Mouse (Mus musculus) frontal cortex, adult 2 months (tissue): Measurements from ENCODE around the gene Hadhb. TPM values are rescaled to one million over a fixed set of nuclear protein-coding genes. Genes with fewer than 3 reads are reported as not detected.
A peak's percentile ranks its signal among the peaks of the same experiment; 100 is the strongest.
"Not testable (repeated sequence)": the region's sequence is repeated elsewhere in the genome, so short reads cannot be mapped to it uniquely, and the experiment has no call there.

ENCODE experiments used
- DNase-seq, 2 experiments: peaks; one replicate each; pipeline ENCODE4 v3.0.0; 2022; ENCODE audit warnings: low spot score in 1 of 2; ENCODE audit errors: extremely low spot score in 1 of 2
- polyA plus RNA-seq: library from polyadenylated mRNA; depleted of rRNA; stranded (reverse); fragments of >200 nt; gene quantifications from 2 replicates; pipeline ENCODE4 v1.2.3, GENCODE M21; 2012

Hadhb gene
- polyA plus RNA-seq, 1 experiment, result 103 TPM

DNA sequence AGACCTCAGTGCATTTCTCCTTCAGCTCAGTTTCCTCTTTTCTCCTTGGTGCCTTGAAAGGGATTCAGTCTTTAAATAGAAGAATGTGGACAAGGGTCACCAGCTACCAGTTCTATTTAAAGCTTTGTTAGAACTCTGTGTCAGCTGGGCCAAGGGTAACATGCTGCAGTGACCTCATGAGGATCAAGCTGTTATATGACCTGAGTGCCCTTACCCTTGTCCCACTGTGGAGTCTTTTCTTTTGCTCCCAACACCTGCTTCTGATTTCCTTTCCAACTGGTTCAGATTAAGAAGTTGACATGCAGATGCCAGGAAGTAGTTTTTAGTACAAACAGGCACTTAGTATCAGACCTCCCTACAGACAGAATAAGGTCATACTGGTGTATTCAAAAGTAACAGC lies 17.1 kb downstream of the Hadhb start:
- no peak for DNase-seq

- no peak for DNase-seq
Measured at GRCm38 (mm10) chr5:30172931-30173692, 18.1 kb downstream of the Hadhb start.

- no peak for DNase-seq
Measured at GRCm38 (mm10) chr5:30175811-30176210, 20.8 kb downstream of the Hadhb start.

DNA sequence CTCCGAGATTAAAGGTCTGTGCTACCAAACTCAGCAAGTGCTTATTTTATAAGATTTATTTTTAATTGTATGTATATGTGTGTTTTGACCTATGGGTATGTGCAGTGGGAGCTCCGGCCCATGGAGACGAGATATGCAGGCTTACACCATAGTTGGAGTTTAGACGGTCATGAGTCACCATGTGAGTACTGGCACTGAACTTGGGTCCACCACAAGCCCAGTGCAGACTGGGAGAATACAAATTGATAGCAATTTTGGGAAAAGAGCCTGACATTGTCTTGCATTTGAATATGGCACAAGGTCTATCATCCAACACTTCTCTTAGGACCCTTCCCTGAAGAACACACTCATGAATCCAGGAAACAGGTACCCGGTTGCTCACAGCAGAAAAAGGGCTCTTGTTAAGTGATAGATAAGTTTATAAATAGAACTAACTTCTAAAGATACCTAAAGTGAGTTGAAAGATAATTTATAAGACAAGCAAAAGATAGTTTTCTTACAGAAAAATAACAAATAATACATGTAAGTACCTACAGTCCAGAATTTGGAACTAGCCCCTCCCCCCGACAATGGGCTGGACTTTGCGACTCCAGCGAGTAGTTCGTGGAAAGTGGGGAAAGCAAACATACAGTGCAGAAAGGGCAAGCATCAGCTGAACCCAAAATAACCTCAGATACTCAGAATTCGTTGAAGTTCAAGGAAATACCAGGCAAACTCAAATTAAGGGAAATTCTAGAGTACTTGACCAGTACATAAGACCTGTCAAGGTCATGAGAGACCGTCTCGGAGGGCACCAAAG lies 32.8 kb downstream of the Hadhb start:
- no peak for DNase-seq

GRCm38 (mm10) chr5:30192452-30192851 lies 37.4 kb downstream of the Hadhb start:
- no peak for DNase-seq

DNA sequence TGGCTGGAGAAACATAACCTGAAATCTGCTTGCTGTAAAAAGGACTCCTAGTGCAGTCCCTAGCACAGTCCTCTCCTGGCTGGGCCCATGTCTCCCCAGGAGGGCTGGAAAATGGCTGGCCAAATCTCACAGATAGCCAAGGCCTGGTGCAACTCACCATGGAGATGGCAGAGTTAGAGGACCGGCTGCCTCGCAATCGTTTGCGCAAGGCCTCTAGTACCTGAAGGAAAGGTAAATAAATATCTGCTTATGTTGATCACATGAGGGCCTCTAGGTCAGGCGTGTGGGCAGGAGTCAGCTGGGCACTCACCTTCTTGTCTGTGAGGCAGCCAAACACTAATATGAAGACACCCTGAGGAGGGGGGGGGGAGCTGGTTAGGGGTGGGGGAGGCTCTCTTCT lies 40.3 kb downstream of the Hadhb start:
- DNase-seq, result no peak

- no peak for DNase-seq
Measured at GRCm38 (mm10) chr5:30198257-30198656, 43.2 kb downstream of the Hadhb start.

DNA sequence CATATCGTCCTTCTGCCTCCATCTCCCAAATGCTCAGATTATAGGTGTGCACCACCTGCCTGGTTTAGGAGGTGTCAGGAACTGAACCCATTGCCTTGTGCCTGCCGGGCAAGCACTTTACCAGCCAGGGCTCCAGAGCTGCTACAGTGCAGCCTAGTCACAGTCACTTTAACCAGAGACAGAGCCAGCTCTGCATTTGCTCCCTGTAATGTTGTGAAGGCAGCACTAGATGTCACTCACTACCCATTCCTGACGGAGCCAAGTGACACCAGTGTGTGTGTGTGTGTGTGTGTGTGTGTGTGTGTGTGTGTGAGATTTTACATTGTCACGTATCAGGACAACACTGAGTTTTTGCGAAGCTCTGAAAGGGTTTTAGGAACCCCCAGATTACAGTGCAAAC lies 46.5 kb downstream of the Hadhb start:
- DNase-seq, result peak in 1 of 2 experiments; percentile 64

DNA sequence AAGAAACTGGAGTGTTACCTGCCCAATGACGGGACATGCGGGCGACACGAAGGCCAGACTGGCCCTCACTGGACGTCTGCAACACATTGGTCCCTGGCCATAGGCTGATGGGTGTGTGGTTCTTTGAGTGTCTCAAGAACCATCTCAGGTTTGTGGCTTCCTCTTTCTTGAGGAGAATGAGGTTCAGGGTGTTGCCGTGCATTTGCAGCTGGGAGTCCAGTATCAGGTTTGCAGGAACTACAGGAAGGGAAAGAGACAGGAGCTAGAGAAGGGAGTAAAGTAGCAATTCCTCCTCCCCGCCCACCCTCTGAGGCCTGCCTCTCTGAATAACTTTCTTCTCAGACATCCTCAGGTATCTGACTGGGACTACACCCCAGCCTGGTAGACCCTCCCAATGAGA lies 47.2 kb downstream of the Hadhb start:
- no peak for DNase-seq

DNA sequence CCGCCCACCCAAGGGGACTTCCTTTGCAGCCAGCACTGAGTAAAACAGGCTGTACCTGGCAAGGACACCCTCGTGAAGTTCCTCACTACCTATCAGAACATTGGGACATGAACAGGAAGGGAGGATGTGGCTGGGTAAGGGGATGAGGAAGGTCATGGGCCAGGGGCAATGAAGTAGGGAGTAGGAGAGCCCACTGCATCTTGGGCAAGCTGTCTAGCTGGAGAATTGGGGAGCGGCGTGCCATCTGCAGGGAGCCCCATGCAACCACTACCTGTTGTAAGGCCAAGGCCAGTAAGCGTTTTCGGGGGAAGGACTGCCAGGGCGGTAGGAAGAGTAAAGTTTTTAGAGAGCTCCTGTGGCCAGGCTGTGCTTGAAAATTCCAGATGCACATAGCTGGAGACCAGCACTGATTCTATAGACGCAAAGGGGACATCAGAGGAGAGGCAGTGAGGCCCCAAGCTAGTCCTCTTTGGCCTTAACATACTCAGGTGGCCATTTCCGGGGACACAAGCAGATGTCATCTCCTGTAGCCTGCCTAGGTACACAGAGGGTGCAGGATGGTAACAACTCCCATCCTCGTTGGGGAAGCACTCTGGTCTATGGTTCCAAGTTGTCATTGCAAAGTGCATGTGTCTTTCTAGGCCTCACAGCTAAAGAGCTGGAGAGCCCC lies 48.3 kb downstream of the Hadhb start:
- DNase-seq, result no peak

DNA sequence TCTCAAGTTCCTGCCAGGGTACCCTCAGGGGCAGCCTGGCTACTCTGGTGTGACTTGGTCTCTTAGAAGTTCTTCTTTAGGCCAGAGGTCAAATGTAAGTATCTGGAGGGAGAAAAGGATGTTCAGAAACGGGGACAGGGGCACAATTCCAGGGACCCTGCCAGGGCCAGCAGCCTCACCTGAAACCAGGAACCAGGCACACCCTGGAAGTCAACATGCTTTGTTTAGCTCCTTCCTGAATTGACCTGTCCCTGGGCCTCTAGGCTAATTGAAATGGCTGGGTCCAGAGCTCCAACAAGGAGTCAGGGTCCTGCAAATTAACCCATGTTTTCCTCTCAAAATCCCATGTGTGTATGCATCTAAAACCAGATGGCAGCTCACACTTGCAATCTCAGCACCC lies 49.4 kb downstream of the Hadhb start:
- DNase-seq, result no peak

GRCm38 (mm10) chr5:30205034-30205433 lies 50.0 kb downstream of the Hadhb start:
- DNase-seq, result no peak

DNA sequence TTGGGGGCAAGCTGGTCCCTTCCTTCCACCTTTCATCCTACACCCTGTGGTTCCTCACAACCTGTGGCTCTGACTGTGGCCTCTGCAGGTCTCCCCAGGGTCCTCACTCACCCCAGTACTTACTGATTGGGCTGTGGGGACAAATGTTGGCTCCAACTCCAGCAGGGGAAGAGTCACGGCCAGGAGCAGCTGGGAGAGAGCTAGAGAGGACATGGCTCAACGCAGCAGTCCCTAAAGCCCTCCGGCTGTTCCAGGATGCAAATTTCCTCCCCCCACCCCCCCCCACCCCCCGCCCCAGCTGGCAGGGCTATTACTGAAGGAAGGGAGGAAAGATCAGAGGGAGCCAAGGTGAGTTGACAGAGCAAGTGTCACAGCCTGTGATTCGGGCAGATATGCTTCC lies 50.4 kb downstream of the Hadhb start, which contains the start of gene Adgrf3:
Adgrf3 (minus strand) TSS at position 230 of the 400 bp plus-strand sequence.
- no peak for DNase-seq

DNA sequence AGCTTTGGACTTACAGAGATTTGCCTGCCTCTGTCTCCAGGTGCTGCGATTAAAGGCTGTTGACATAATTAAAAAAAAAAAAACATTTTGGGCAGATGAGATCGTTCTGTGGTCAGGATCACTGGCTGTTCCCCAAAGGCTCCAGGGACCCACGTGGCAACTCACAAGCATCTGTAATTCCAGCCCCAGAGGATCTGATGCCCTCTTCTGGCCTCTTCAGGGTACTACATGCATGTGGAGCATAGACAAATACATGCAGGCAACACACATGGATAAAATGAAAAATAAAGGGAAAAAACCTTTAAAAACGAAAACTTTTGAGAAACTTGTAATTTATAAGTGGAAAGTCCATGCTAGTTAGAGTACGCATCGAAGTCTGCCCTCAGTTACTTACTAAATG lies 52.2 kb downstream of the Hadhb start:
- DNase-seq, result no peak

- DNase-seq, result not testable (repeated sequence)
Measured at GRCm38 (mm10) chr5:30210758-30211157, 55.7 kb downstream of the Hadhb start.

DNA sequence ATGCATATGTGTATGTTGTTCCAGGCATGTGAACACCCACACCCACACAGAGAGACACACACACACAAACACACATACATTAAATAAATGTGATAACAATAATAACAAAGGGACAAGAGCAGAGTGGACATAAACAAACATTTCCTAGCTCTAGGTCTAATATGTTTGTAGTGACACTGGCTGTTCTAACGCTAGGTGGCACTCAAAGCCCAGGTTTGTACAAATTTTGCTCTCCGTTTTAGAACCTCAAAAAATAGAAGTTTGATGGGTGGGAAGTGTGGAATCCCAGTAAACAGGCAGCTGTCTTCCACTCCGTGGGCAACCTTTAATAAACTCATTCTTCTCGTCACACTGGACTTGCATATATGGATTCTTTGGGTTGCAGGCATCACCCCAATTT lies 59.8 kb downstream of the Hadhb start:
- DNase-seq, result peak in 1 of 2 experiments; percentile 86

- DNase-seq, result no peak
Measured at GRCm38 (mm10) chr5:30215970-30216369, 60.9 kb downstream of the Hadhb start.

DNA sequence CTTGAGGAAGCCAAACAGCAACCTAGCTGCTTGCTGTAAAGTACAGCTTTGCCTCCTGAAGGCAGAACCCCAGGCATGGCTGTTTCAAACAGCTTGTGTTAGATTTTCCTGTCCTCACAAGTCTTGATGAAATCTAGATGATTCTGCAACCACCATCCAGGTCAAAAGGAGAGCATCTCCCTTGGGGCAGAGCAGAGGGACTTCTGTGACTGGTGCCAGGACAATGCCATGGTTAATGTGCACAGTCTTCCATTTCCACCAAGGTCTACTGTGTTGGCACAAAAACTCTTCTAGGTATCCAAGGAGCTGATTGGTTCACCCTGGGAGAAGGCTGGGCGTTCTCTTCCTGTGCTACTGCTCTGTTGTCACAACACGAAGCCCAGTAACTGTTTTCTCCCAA lies 64.7 kb downstream of the Hadhb start:
- DNase-seq, result no peak

- DNase-seq, result no peak
Measured at GRCm38 (mm10) chr5:30220666-30221065, 65.6 kb downstream of the Hadhb start.

DNA sequence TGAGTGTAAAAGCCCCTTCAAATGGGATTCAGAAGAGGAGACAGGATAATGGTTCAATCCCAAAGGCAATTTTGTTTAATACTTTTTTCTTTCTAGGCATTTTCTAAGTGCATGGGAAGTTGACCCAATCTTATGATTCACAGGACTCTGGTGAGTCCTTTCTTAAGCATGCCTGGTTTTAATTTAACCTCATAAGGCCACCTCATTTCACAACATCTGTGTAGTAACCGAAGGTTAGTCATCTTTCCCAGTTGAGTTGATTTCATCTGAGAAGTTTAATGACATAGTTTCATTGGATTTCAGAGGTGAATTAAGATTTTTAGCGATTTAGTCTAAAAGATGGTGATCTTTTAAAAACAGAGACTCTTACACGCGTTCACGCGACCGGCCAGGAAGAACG lies 67.6 kb downstream of the Hadhb start:
- DNase-seq, result no peak

DNA sequence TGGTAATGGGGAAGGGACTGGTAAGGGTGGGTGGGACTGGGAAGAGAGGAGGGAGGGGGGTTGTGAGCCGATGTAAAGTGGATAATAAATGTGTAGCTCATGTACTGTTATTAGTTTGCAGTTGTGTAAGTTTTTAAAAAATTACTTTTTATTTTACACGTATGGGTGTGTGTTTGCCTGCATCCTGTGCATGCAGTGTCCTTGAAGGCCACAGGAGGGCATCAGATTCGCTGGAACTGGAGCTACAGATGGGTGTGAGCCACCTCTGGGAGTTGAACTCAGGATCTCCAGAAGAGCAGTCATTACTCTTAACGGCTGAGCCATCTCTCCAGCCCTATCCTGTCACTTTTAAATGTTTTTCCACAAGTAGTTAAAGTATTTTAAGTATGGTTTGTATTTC lies 75.9 kb downstream of the Hadhb start:
- DNase-seq, result peak in 1 of 2 experiments; percentile 33
